Mouse (Mus musculus): ENCODE data around the gene Ttc30a1. TPM values are rescaled to one million over a fixed set of nuclear protein-coding genes. Genes with fewer than 3 reads are reported as not detected.

Ttc30a1 gene
- total RNA-seq (2021) = 1 to 10 TPM; 3.4 to 3.6 TPM

GRCm38 (mm10) chr2:75981440-75982081 is at the start of gene Ttc30a1:
Ttc30a1 (minus strand) TSS chr2:75981967.
- DNase-seq = peak; percentile 77 to 78

- DNase-seq = peak; percentile 77 to 81
Observed at GRCm38 (mm10) chr2:76030080-76030479, 48.3 kb upstream of the Ttc30a1 start.

- DNase-seq = peak; percentile 29 to 34
Observed at GRCm38 (mm10) chr2:76029081-76029901, 47.5 kb upstream of the Ttc30a1 start.

GRCm38 (mm10) chr2:76016890-76017289 is 35.1 kb upstream of the Ttc30a1 start:
- DNase-seq = no peak

GRCm38 (mm10) chr2:76016136-76016535 is 34.4 kb upstream of the Ttc30a1 start:
- no peak for DNase-seq

- DNase-seq = no peak
Observed at GRCm38 (mm10) chr2:76015460-76015859, 33.7 kb upstream of the Ttc30a1 start.

GRCm38 (mm10) chr2:76014659-76015058 is 32.9 kb upstream of the Ttc30a1 start:
- no peak for DNase-seq

- no peak for DNase-seq
Observed at GRCm38 (mm10) chr2:76006194-76006593, 24.4 kb upstream of the Ttc30a1 start.

- DNase-seq = no peak
Observed at GRCm38 (mm10) chr2:76002899-76003298, 21.1 kb upstream of the Ttc30a1 start.

GRCm38 (mm10) chr2:76001392-76001791 is 19.6 kb upstream of the Ttc30a1 start:
- peak; percentile 48 to 53 for DNase-seq

GRCm38 (mm10) chr2:75999636-76000035 is 17.9 kb upstream of the Ttc30a1 start:
- no peak for DNase-seq

GRCm38 (mm10) chr2:75998692-75999091 is 16.9 kb upstream of the Ttc30a1 start:
- peak; percentile 50 to 65 for DNase-seq

GRCm38 (mm10) chr2:75997726-75998125 is 16.0 kb upstream of the Ttc30a1 start:
- no peak for DNase-seq

- DNase-seq = no peak
Observed at GRCm38 (mm10) chr2:75994841-75995240, 13.1 kb upstream of the Ttc30a1 start.

- DNase-seq = no peak
Observed at GRCm38 (mm10) chr2:75991581-75992205, 9.9 kb upstream of the Ttc30a1 start.

GRCm38 (mm10) chr2:75990885-75991539 is 9.2 kb upstream of the Ttc30a1 start:
- DNase-seq = peak in 1 of 2 experiments; percentile 33

- no peak for DNase-seq
Observed at GRCm38 (mm10) chr2:75989694-75990093, 7.9 kb upstream of the Ttc30a1 start.

GRCm38 (mm10) chr2:75988779-75989363 is 7.1 kb upstream of the Ttc30a1 start:
- DNase-seq = no peak

- DNase-seq = no peak
Observed at GRCm38 (mm10) chr2:75988378-75988777, 6.6 kb upstream of the Ttc30a1 start.

- no peak for DNase-seq
Observed at GRCm38 (mm10) chr2:75987739-75988138, 6.0 kb upstream of the Ttc30a1 start.

- peak; percentile 55 to 59 for DNase-seq
Observed at GRCm38 (mm10) chr2:75985124-75985523, 3.4 kb upstream of the Ttc30a1 start.

- no peak for DNase-seq
Observed at GRCm38 (mm10) chr2:75983847-75984246, 2.1 kb upstream of the Ttc30a1 start.

Data from layer of hippocampus, postnatal 36 days (tissue).